Mouse (Mus musculus): ENCODE measurements at regions not wholly inside any gene's neighbourhood (a gene's known extent, or its start where the extent isn't known, plus 50 kb on each side); places are given as distances from the start of the nearest gene placed in this dataset.

DNA sequence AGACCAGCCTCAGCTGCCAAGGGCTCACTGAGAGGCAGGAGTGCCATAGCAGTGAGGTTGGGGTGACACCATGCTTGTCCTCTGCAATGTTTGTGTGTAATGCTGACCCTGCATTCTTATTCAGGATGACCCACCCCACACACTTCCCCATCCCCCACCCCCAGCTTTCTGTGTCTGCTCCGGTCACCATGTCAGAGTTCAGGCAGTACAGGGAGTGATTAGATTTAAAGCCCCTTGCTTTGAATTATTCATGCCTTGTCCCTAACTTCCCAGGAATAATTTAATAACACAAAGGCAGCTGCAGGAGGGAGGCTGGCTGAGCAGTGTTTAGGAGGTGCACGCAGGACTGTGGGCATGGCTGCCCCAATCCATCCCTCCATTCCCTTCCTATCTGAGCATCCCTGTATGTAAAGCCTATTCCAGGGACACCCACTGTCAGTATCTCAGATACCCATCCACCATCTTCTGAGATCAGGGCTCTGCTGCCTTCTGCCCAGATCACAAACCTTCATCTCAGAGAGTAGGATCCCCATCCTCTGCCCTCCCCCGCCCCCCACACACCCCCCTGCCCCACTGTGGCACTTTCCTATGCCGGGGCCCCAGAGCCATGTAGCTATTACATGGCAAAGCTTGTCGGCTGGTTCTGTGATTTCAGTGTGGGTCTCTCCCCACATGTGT lies 76.0 kb upstream of the Rufy1 start:
- WGBS: 44% methylated on average over 5 of the region's 5 CpGs
- H3K9ac ChIP-seq (ENCODE audit: low read length): no peak overlapping the region
- ATAC-seq (peak; percentile 69), DNase-seq (ENCODE audit: low spot score) (peak; percentile 35)
- H3K4me3 ChIP-seq (ENCODE audit: low read depth, low read length): no peak overlapping the region
- H3K27me3 ChIP-seq (replicated peaks; ENCODE audit: control insufficient read depth, insufficient read depth, low read length): no peaks in the 10 kb centered on the region
- no peaks in the 10 kb centered on the region; the same call in 1 of the 2 replicates for H3K9me3 ChIP-seq (replicated peaks; ENCODE audit: control insufficient read depth, low read length)
- no peak overlapping the region for H3K4me2 ChIP-seq (ENCODE audit: low read length)
- H3K27ac ChIP-seq (ENCODE audit: low read depth, low read length): no peak overlapping the region
- H3K4me1 ChIP-seq (ENCODE audit: control insufficient read depth, insufficient read depth, low read length): peaks cover 5% of the 10 kb centered on the region
- no peaks in the 10 kb centered on the region for H3K36me3 ChIP-seq (ENCODE audit: control insufficient read depth, insufficient read depth, low read length)

- H3K27me3 ChIP-seq (replicated peaks; ENCODE audit: control insufficient read depth, insufficient read depth, low read length): no peaks in the 10 kb centered on the region
- H3K9me3 ChIP-seq (replicated peaks; ENCODE audit: control insufficient read depth, low read length): no peaks in the 10 kb centered on the region
- no peak overlapping the region for H3K27ac ChIP-seq (ENCODE audit: low read depth, low read length)
- no peak overlapping the region for H3K9ac ChIP-seq (ENCODE audit: low read length)
- H3K36me3 ChIP-seq (ENCODE audit: control insufficient read depth, insufficient read depth, low read length): no peaks in the 10 kb centered on the region
- WGBS: 68% methylated on average over 12 of the region's 12 CpGs
- DNase-seq (ENCODE audit: low spot score) (no peak), ATAC-seq (no peak)
- H3K4me1 ChIP-seq (ENCODE audit: control insufficient read depth, insufficient read depth, low read length): no peaks in the 10 kb centered on the region
- no peak overlapping the region for H3K4me3 ChIP-seq (ENCODE audit: low read depth, low read length)
- H3K4me2 ChIP-seq (ENCODE audit: low read length): no peak overlapping the region
Measured at GRCm38 (mm10) chr11:50501352-50501751, 70.4 kb upstream of the Rufy1 start.

DNA sequence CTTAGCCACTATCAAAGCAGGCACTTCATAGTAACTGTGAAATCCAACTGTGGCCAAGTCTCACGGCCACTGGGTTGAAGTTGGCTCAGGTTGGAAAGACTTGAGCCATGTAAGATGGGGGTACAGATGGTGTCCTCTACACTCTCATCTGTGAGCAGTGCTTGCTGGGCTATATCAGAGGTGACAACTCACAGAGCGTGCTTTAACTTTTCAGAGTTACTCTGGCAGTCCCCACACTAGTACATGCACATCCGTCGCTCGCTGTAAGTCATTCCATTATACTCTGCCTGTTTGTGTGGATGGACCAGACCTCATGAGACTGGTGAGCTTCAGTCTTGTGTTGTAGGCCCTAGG lies 62.2 kb upstream of the Rufy1 start:
- H3K4me2 ChIP-seq (ENCODE audit: low read length): no peak overlapping the region
- H3K27ac ChIP-seq (ENCODE audit: low read depth, low read length): peak overlapping the region; percentile 90
- DNase-seq (ENCODE audit: low spot score) (no peak), ATAC-seq (no peak)
- peaks cover 15% of the 10 kb centered on the region for H3K4me1 ChIP-seq (ENCODE audit: control insufficient read depth, insufficient read depth, low read length)
- 84% methylated on average over 5 of the region's 5 CpGs for WGBS
- no peak overlapping the region for H3K4me3 ChIP-seq (ENCODE audit: low read depth, low read length)
- no peaks in the 10 kb centered on the region for H3K27me3 ChIP-seq (replicated peaks; ENCODE audit: control insufficient read depth, insufficient read depth, low read length)
- H3K9ac ChIP-seq (ENCODE audit: low read length): no peak overlapping the region
- H3K9me3 ChIP-seq (replicated peaks; ENCODE audit: control insufficient read depth, low read length): no peaks in the 10 kb centered on the region
- no peaks in the 10 kb centered on the region for H3K36me3 ChIP-seq (ENCODE audit: control insufficient read depth, insufficient read depth, low read length)

- Histone ChIP-seq H3K36me3 (ENCODE audit: control insufficient read depth, insufficient read depth, low read length) (no peaks in the 10 kb centered on the region), H3K27me3 (replicated peaks; ENCODE audit: control insufficient read depth, insufficient read depth, low read length) (no peaks in the 10 kb centered on the region), H3K27ac (ENCODE audit: low read depth, low read length) (peak overlapping the region; percentile 90), H3K4me3 (ENCODE audit: low read depth, low read length) (no peak overlapping the region), H3K9me3 (replicated peaks; ENCODE audit: control insufficient read depth, low read length) (no peaks in the 10 kb centered on the region), H3K4me2 (ENCODE audit: low read length) (0 out of 2 replicates have a peak overlapping the region, but pooled peaks have one; percentile 9), H3K9ac (ENCODE audit: low read length) (no peak overlapping the region), H3K4me1 (ENCODE audit: control insufficient read depth, insufficient read depth, low read length) (peaks cover 15% of the 10 kb centered on the region)
- DNase-seq (ENCODE audit: low spot score): peak; percentile 82
- ATAC-seq: peak; percentile 95
- 4% methylated on average over 5 of the region's 5 CpGs for WGBS
Measured at GRCm38 (mm10) chr11:50492399-50493122, 61.6 kb upstream of the Rufy1 start.

- H3K27me3 ChIP-seq (replicated peaks; ENCODE audit: control insufficient read depth, insufficient read depth, low read length): no peaks in the 10 kb centered on the region
- H3K4me1 ChIP-seq (ENCODE audit: control insufficient read depth, insufficient read depth, low read length): no peaks in the 10 kb centered on the region
- H3K36me3 ChIP-seq (ENCODE audit: control insufficient read depth, insufficient read depth, low read length): no peaks in the 10 kb centered on the region
- H3K27ac ChIP-seq (ENCODE audit: low read depth, low read length): no peak overlapping the region
- H3K9me3 ChIP-seq (replicated peaks; ENCODE audit: control insufficient read depth, low read length): no peaks in the 10 kb centered on the region
- no peak overlapping the region for H3K9ac ChIP-seq (ENCODE audit: low read length)
- no peak overlapping the region for H3K4me2 ChIP-seq (ENCODE audit: low read length)
- WGBS: 94% methylated on average over 2 of the region's 2 CpGs
- ATAC-seq (no peak), DNase-seq (ENCODE audit: low spot score) (no peak)
- H3K4me3 ChIP-seq (ENCODE audit: low read depth, low read length): no peak overlapping the region
Measured at GRCm38 (mm10) chr11:50483821-50484220, 52.9 kb upstream of the Rufy1 start.

DNA sequence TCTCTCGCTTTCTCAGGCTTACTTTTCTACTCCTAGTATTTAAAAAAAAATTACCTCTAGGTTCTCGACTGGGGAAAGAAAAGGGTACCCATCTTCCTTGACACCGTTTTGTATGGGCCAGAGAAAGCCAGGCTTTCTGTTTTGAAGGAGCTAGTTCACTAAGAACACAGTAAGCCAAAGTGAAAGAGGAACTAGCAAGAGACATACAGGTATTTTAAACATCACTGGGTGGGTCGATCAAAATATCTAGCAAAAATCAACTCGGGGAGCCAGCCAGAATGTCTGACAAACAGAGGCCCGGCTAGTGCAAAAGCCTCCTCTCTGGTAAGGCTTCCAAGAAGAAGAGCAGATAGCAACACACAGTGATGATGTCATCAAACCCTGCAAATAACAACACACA lies 52.2 kb upstream of the Rufy1 start:
- Histone ChIP-seq H3K36me3 (ENCODE audit: control insufficient read depth, insufficient read depth, low read length) (no peaks in the 10 kb centered on the region), H3K27ac (ENCODE audit: low read depth, low read length) (no peak overlapping the region), H3K4me1 (ENCODE audit: control insufficient read depth, insufficient read depth, low read length) (no peaks in the 10 kb centered on the region), H3K9ac (ENCODE audit: low read length) (no peak overlapping the region), H3K9me3 (replicated peaks; ENCODE audit: control insufficient read depth, low read length) (no peaks in the 10 kb centered on the region), H3K4me3 (ENCODE audit: low read depth, low read length) (no peak overlapping the region), H3K27me3 (replicated peaks; ENCODE audit: control insufficient read depth, insufficient read depth, low read length) (no peaks in the 10 kb centered on the region), H3K4me2 (ENCODE audit: low read length) (no peak overlapping the region)
- ATAC-seq: no peak
- 94% methylated on average over 6 of the region's 6 CpGs for WGBS
- DNase-seq (ENCODE audit: low spot score): no peak

DNA sequence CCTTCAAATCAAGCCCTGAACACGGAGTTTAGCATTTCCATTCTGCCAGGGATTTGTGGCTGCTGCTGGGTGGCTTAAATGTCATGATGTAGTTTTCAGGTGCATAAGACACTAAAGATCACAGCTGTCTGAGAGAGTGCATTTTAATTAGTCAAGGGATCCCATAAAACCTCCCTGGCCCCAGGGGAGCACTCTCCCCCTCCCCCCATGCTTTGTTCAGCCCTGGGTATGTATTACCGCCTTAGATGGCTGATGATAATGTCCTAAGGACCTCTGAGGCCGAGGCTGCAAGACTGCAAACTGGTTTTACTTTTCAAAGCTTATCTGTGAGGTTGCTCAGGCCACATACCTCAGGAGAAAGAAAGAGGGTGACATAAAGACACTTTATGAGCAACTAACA lies 51.7 kb upstream of the Rufy1 start:
- no peaks in the 10 kb centered on the region for H3K27me3 ChIP-seq (replicated peaks; ENCODE audit: control insufficient read depth, insufficient read depth, low read length)
- no peak overlapping the region for H3K9ac ChIP-seq (ENCODE audit: low read length)
- DNase-seq (ENCODE audit: low spot score): no peak
- WGBS: 48% methylated on average over 3 of the region's 3 CpGs
- no peak overlapping the region for H3K4me2 ChIP-seq (ENCODE audit: low read length)
- no peak overlapping the region for H3K4me3 ChIP-seq (ENCODE audit: low read depth, low read length)
- ATAC-seq: no peak
- no peaks in the 10 kb centered on the region for H3K36me3 ChIP-seq (ENCODE audit: control insufficient read depth, insufficient read depth, low read length)
- H3K27ac ChIP-seq (ENCODE audit: low read depth, low read length): no peak overlapping the region
- no peaks in the 10 kb centered on the region for H3K9me3 ChIP-seq (replicated peaks; ENCODE audit: control insufficient read depth, low read length)
- H3K4me1 ChIP-seq (ENCODE audit: control insufficient read depth, insufficient read depth, low read length): peaks cover 2% of the 10 kb centered on the region
